Mouse (Mus musculus): ENCODE measurements around the gene Ankdd1b. TPM values are rescaled to one million over a fixed set of nuclear protein-coding genes. Genes with fewer than 3 reads are reported as not detected.

The Ankdd1b gene
- polyA plus RNA-seq, 1 experiment from 2014 or later, result not detected

DNA sequence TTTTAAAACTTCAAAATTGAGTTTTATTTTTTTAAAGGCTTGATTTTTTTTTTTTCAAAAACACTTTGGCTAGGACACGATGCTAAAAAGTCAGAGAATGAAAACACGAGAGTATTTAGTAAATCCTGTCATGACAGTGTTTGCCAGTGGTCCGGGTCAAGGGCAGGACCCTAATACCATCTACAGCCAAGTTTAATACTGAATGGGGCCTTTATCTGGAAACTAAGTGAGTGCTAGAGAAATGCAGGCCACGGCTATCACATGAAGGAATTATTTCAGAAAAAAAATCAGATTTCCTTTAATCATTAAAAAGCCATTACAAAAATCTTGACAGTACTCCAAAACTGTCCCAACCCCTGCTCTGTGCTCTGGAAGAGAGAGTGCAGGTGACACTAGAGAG, 34.7 kb upstream of the Ankdd1b start:
- Histone ChIP-seq H3K27me3 (ENCODE audit: control insufficient read depth, insufficient read depth, low read length) (no peaks in the 10 kb centered on the region), H3K4me1 (replicated peaks; ENCODE audit: control insufficient read depth, insufficient read depth, low read length) (no peaks in the 10 kb centered on the region), H3K36me3 (replicated peaks; ENCODE audit: control insufficient read depth, insufficient read depth) (no peaks in the 10 kb centered on the region), H3K9me3 (ENCODE audit: control insufficient read depth, low read length) (no peaks in the 10 kb centered on the region), H3K27ac (no peak overlapping the region), H3K4me3 (replicated peaks; ENCODE audit: low read length) (no peak overlapping the region), H3K9ac (no peak overlapping the region), H3K4me2 (replicated peaks) (no peak overlapping the region)
- 89% methylated on average over 4 of the region's 4 CpGs for whole genome bisulfite sequencing
- no peak for DNase-seq (ENCODE audit: low spot score)
- no peak for ATAC-seq (ENCODE audit: low FRiP score)

DNA sequence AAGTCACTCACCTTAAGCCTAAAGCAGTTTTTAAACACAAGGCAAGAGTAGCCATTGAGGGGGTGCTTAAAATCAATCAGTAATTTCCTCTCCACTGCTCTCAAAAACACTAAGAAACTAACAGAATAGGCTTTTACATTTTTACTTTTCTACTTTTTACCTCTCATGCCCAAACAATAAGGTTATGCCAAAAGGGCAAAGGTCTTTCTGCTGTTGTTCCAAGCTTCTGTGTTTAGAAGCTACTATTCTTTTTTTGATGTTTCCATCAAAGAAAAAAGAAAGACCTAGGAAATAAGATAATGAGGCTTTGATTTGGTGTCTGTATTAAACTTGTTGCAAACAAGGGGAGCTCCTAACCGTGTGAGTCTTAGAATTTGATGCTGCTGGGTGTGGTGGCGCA, 28.9 kb upstream of the Ankdd1b start:
- DNase-seq (ENCODE audit: low spot score), result no peak
- H3K4me1 ChIP-seq (replicated peaks; ENCODE audit: control insufficient read depth, insufficient read depth, low read length), result no peaks in the 10 kb centered on the region
- H3K4me2 ChIP-seq (replicated peaks), result no peak overlapping the region
- H3K9me3 ChIP-seq (ENCODE audit: control insufficient read depth, low read length), result no peaks in the 10 kb centered on the region
- ATAC-seq (ENCODE audit: low FRiP score), result no peak
- no peak overlapping the region for H3K27ac ChIP-seq
- no peak overlapping the region for H3K9ac ChIP-seq
- no peak overlapping the region for H3K4me3 ChIP-seq (replicated peaks; ENCODE audit: low read length)
- WGBS, result 71% methylated on average over 2 of the region's 2 CpGs
- no peaks in the 10 kb centered on the region for H3K36me3 ChIP-seq (replicated peaks; ENCODE audit: control insufficient read depth, insufficient read depth)
- no peaks in the 10 kb centered on the region for H3K27me3 ChIP-seq (ENCODE audit: control insufficient read depth, insufficient read depth, low read length)

GRCm38 (mm10) chr13:96496630-96497029, 25.6 kb upstream of the Ankdd1b start:
- H3K9me3 ChIP-seq (ENCODE audit: control insufficient read depth, low read length), result no peaks in the 10 kb centered on the region
- DNase-seq (ENCODE audit: low spot score) (no peak), ATAC-seq (ENCODE audit: low FRiP score) (no peak)
- H3K36me3 ChIP-seq (replicated peaks; ENCODE audit: control insufficient read depth, insufficient read depth), result no peaks in the 10 kb centered on the region
- 88% methylated on average over 8 of the region's 8 CpGs for WGBS
- H3K9ac ChIP-seq, result no peak overlapping the region
- H3K27me3 ChIP-seq (ENCODE audit: control insufficient read depth, insufficient read depth, low read length), result no peaks in the 10 kb centered on the region
- H3K4me3 ChIP-seq (replicated peaks; ENCODE audit: low read length), result no peak overlapping the region
- no peak overlapping the region for H3K27ac ChIP-seq
- H3K4me1 ChIP-seq (replicated peaks; ENCODE audit: control insufficient read depth, insufficient read depth, low read length), result no peaks in the 10 kb centered on the region
- no peak overlapping the region for H3K4me2 ChIP-seq (replicated peaks)

- H3K9me3 ChIP-seq (ENCODE audit: control insufficient read depth, low read length), result no peaks in the 10 kb centered on the region
- ATAC-seq (ENCODE audit: low FRiP score), result no peak
- WGBS, result 96% methylated on average over 3 of the region's 3 CpGs
- no peak within 1 kb of the TSS for H3K4me2 ChIP-seq (replicated peaks)
- no peaks in the 10 kb centered on the region for H3K27me3 ChIP-seq (ENCODE audit: control insufficient read depth, insufficient read depth, low read length)
- no peak within 1 kb of the TSS for H3K9ac ChIP-seq
- H3K4me3 ChIP-seq (replicated peaks; ENCODE audit: low read length), result no peak within 1 kb of the TSS
- H3K36me3 ChIP-seq (replicated peaks; ENCODE audit: control insufficient read depth, insufficient read depth), result no peaks in the 10 kb centered on the region; the same call in 1 of the 2 replicates
- no peaks in the 10 kb centered on the region for H3K4me1 ChIP-seq (replicated peaks; ENCODE audit: control insufficient read depth, insufficient read depth, low read length)
- H3K27ac ChIP-seq, result no peak within 1 kb of the TSS
- no peak for DNase-seq (ENCODE audit: low spot score)
These were observed 19.4 kb upstream of the Ankdd1b start, which contains the start of gene Gm17622 for GRCm38 (mm10) chr13:96490433-96490832. Gene Gm17622, plus strand, starts transcription at chr13:96490733.

- H3K27ac ChIP-seq, result no peak overlapping the region
- H3K36me3 ChIP-seq (replicated peaks; ENCODE audit: control insufficient read depth, insufficient read depth), result no peaks in the 10 kb centered on the region; the same call in 1 of the 2 replicates
- DNase-seq (ENCODE audit: low spot score) (no peak), ATAC-seq (ENCODE audit: low FRiP score) (no peak)
- WGBS, result 93% methylated on average over 6 of the region's 6 CpGs
- no peaks in the 10 kb centered on the region for H3K27me3 ChIP-seq (ENCODE audit: control insufficient read depth, insufficient read depth, low read length)
- no peaks in the 10 kb centered on the region for H3K4me1 ChIP-seq (replicated peaks; ENCODE audit: control insufficient read depth, insufficient read depth, low read length)
- no peak overlapping the region for H3K9ac ChIP-seq
- H3K4me2 ChIP-seq (replicated peaks), result no peak overlapping the region
- H3K9me3 ChIP-seq (ENCODE audit: control insufficient read depth, low read length), result no peaks in the 10 kb centered on the region
- H3K4me3 ChIP-seq (replicated peaks; ENCODE audit: low read length), result no peak overlapping the region
These were observed 17.0 kb upstream of the Ankdd1b start for GRCm38 (mm10) chr13:96487968-96488367.

- Histone ChIP-seq H3K27me3 (ENCODE audit: control insufficient read depth, insufficient read depth, low read length) (no peaks in the 10 kb centered on the region), H3K36me3 (replicated peaks; ENCODE audit: control insufficient read depth, insufficient read depth) (no peaks in the 10 kb centered on the region; the same call in 1 of the 2 replicates), H3K27ac (no peak overlapping the region), H3K4me3 (replicated peaks; ENCODE audit: low read length) (no peak overlapping the region), H3K4me2 (replicated peaks) (no peak overlapping the region), H3K9ac (no peak overlapping the region), H3K4me1 (replicated peaks; ENCODE audit: control insufficient read depth, insufficient read depth, low read length) (no peaks in the 10 kb centered on the region), H3K9me3 (ENCODE audit: control insufficient read depth, low read length) (no peaks in the 10 kb centered on the region)
- ATAC-seq (ENCODE audit: low FRiP score) (no peak), DNase-seq (ENCODE audit: low spot score) (no peak)
- WGBS, result 96% methylated on average over 6 of the region's 6 CpGs
These were observed 16.2 kb upstream of the Ankdd1b start for GRCm38 (mm10) chr13:96487230-96487629.

DNA sequence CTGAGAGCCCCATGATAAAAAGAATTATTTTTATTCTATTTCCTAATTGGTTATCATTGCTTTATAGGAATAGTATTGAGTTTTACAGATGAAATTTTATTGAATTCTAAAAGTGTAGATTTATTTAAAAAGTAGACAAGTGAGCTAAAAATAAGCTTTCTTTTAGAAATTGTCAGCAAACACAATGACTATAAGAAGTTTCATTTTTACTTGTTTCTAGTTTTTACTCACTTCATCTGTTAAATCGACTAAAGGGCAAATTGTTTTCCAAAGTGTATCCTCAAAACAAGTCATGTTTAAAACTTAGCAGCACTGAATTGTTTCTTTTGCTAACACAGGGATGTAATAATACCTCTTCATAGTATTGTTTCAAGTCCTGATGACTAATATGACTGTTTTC, 8.0 kb upstream of the Ankdd1b start:
- ATAC-seq (ENCODE audit: low FRiP score) (no peak), DNase-seq (ENCODE audit: low spot score) (no peak)
- H3K4me1 ChIP-seq (replicated peaks; ENCODE audit: control insufficient read depth, insufficient read depth, low read length), result no peaks in the 10 kb centered on the region
- no peak overlapping the region for H3K9ac ChIP-seq
- no peak overlapping the region for H3K4me2 ChIP-seq (replicated peaks)
- 95% methylated on average over 1 of the region's 1 CpGs for WGBS
- H3K27me3 ChIP-seq (ENCODE audit: control insufficient read depth, insufficient read depth, low read length), result no peaks in the 10 kb centered on the region
- no peak overlapping the region for H3K4me3 ChIP-seq (replicated peaks; ENCODE audit: low read length)
- no peaks in the 10 kb centered on the region for H3K9me3 ChIP-seq (ENCODE audit: control insufficient read depth, low read length)
- no peaks in the 10 kb centered on the region for H3K36me3 ChIP-seq (replicated peaks; ENCODE audit: control insufficient read depth, insufficient read depth)
- H3K27ac ChIP-seq, result no peak overlapping the region

- no peaks in the 10 kb centered on the region for H3K36me3 ChIP-seq (replicated peaks; ENCODE audit: control insufficient read depth, insufficient read depth)
- no peak overlapping the region for H3K4me2 ChIP-seq (replicated peaks)
- 95% methylated on average over 4 of the region's 4 CpGs for WGBS
- no peaks in the 10 kb centered on the region for H3K4me1 ChIP-seq (replicated peaks; ENCODE audit: control insufficient read depth, insufficient read depth, low read length)
- no peaks in the 10 kb centered on the region for H3K9me3 ChIP-seq (ENCODE audit: control insufficient read depth, low read length)
- H3K9ac ChIP-seq, result no peak overlapping the region
- no peak overlapping the region for H3K27ac ChIP-seq
- H3K4me3 ChIP-seq (replicated peaks; ENCODE audit: low read length), result no peak overlapping the region
- no peaks in the 10 kb centered on the region for H3K27me3 ChIP-seq (ENCODE audit: control insufficient read depth, insufficient read depth, low read length)
- DNase-seq (ENCODE audit: low spot score) (no peak), ATAC-seq (ENCODE audit: low FRiP score) (no peak)
These were observed 6.2 kb upstream of the Ankdd1b start for GRCm38 (mm10) chr13:96477226-96477625.

- H3K9ac ChIP-seq, result no peak overlapping the region
- DNase-seq (ENCODE audit: low spot score) (no peak), ATAC-seq (ENCODE audit: low FRiP score) (no peak)
- no peaks in the 10 kb centered on the region for H3K4me1 ChIP-seq (replicated peaks; ENCODE audit: control insufficient read depth, insufficient read depth, low read length)
- H3K4me2 ChIP-seq (replicated peaks), result no peak overlapping the region
- H3K27ac ChIP-seq, result no peak overlapping the region
- no peaks in the 10 kb centered on the region for H3K27me3 ChIP-seq (ENCODE audit: control insufficient read depth, insufficient read depth, low read length)
- H3K9me3 ChIP-seq (ENCODE audit: control insufficient read depth, low read length), result no peaks in the 10 kb centered on the region
- 89% methylated on average over 6 of the region's 6 CpGs for WGBS
- H3K4me3 ChIP-seq (replicated peaks; ENCODE audit: low read length), result no peak overlapping the region
- H3K36me3 ChIP-seq (replicated peaks; ENCODE audit: control insufficient read depth, insufficient read depth), result no peaks in the 10 kb centered on the region
These were observed 442 bp downstream of the Ankdd1b start for GRCm38 (mm10) chr13:96470556-96470955.

DNA sequence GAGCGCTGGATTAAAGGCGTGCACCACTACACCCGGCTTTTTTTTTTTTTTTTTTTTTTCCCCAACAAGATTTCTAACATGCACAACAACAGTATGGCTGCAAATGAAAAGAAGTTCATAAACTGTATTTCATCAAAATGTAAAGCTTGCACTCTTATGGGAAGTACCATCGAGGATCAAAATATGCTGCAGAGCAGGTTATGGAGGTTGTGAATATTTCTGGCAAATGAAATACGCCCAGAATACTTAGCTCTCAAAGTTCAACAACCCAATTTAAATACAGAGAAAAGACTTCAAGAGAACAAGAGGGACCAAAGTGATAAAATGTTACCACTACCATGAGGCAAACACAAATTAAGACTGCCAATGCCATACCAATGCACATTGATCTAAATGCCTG, 2.3 kb downstream of the Ankdd1b start:
- H3K27ac ChIP-seq, result no peak overlapping the region
- WGBS, result 97% methylated on average over 5 of the region's 5 CpGs

More for the DNA sequence above, 2.3 kb downstream of the Ankdd1b start:
- Histone ChIP-seq H3K9me3 (ENCODE audit: control insufficient read depth, low read length) (no peaks in the 10 kb centered on the region), H3K27me3 (ENCODE audit: control insufficient read depth, insufficient read depth, low read length) (no peaks in the 10 kb centered on the region), H3K4me3 (replicated peaks; ENCODE audit: low read length) (no peak overlapping the region), H3K4me1 (replicated peaks; ENCODE audit: control insufficient read depth, insufficient read depth, low read length) (no peaks in the 10 kb centered on the region), H3K4me2 (replicated peaks) (no peak overlapping the region), H3K36me3 (replicated peaks; ENCODE audit: control insufficient read depth, insufficient read depth) (no peaks in the 10 kb centered on the region), H3K9ac (no peak overlapping the region)
- no peak for DNase-seq (ENCODE audit: low spot score)
- no peak for ATAC-seq (ENCODE audit: low FRiP score)

Data from hindbrain, embryonic 14.5 days (tissue).